Mouse (Mus musculus): ENCODE measurements at regions not wholly inside any gene's neighbourhood (a gene's known extent, or its start where the extent isn't known, plus 50 kb on each side); places are given as distances from the start of the nearest gene placed in this dataset.

DNA sequence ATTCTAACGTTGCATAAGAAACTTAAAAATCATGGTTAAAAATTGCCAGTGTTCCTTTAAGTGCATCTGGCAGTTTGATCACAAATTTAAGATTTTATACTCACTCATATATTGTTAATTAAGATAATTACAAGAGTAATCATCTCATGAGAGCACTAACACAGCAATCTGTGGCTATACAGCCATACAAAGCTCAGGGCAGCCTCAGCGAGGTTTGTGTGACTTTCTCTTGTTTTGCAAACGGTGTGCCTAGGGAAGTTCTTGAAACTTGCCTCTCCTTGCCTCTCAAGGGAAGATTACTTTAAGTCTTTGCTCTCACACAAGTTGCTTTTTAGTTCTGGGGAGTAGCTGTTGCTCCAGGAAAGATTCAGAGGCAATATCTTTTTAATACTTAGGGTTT lies 58.1 kb upstream of the Slc1a4 start:
- TF ChIP-seq POLR2A (IDR thresholded peaks at IDR 0.05; ENCODE audit: control insufficient read depth in 1 of 2, insufficient read depth in 1 of 2, low read depth in 1 of 2, low read length in 2 of 2, poor library complexity in 1 of 2): no peak
- TF ChIP-seq MAX (IDR thresholded peaks at IDR 0.05; ENCODE audit: low read length): no peak
- no peak for TF ChIP-seq CTCF (IDR thresholded peaks at IDR 0.05 in 2 of 3, conservative IDR thresholded peaks at IDR 0.05 in 1 of 3; ENCODE audit: control insufficient read depth in 1 of 3, insufficient read depth in 1 of 3, low read depth in 2 of 3, low read length in 3 of 3, poor library complexity in 1 of 3, severe bottlenecking in 1 of 3)
- no peak for TF ChIP-seq GATA1 (IDR thresholded peaks at IDR 0.05; ENCODE audit: low read depth, low read length)
- no peak for TF ChIP-seq CHD1 (IDR thresholded peaks at IDR 0.05; ENCODE audit: low read depth, low read length)
- no peak for TF ChIP-seq MAFK (IDR thresholded peaks at IDR 0.05; ENCODE audit: borderline replicate concordance, low read depth, low read length)
- TF ChIP-seq E2F4 (IDR thresholded peaks at IDR 0.05; ENCODE audit: borderline replicate concordance, low read depth, low read length): no peak
- TF ChIP-seq CHD2 (IDR thresholded peaks at IDR 0.05; ENCODE audit: low read length): no peak
- TF ChIP-seq JUND (IDR thresholded peaks at IDR 0.05; ENCODE audit: low read depth, low read length): no peak
- TF ChIP-seq TCF12 (IDR thresholded peaks at IDR 0.05; ENCODE audit: low read depth, low read length): no peak

All from MEL (cell line).